Mouse (Mus musculus) small intestine, adult 2 months (tissue): Measurements from ENCODE around the gene Arid3c.
A peak's percentile ranks its signal among the peaks of the same experiment; 100 is the strongest.
"Not testable (repeated sequence)": the region's sequence is repeated elsewhere in the genome, so short reads cannot be mapped to it uniquely, and the experiment has no call there.

Experiments used
- CTCF ChIP-seq: fragments of 200-500 bp; IDR thresholded peaks from 2 replicates; pipeline ENCODE4 v1.5.1; 2012; ENCODE audit warnings: low read depth, mild to moderate bottlenecking, control low read depth, inconsistent platforms, low read length, moderate library complexity, mixed read lengths; ENCODE audit not compliant: insufficient replicate concordance, insufficient read length; ENCODE audit errors: extremely low read depth
- POLR2A ChIP-seq: fragments of 200-500 bp; IDR thresholded peaks from 2 replicates; pipeline ENCODE4 v1.6.1; 2012; ENCODE audit warnings: low read depth, mild to moderate bottlenecking, control low read depth, inconsistent platforms, low read length, moderate library complexity

DNA sequence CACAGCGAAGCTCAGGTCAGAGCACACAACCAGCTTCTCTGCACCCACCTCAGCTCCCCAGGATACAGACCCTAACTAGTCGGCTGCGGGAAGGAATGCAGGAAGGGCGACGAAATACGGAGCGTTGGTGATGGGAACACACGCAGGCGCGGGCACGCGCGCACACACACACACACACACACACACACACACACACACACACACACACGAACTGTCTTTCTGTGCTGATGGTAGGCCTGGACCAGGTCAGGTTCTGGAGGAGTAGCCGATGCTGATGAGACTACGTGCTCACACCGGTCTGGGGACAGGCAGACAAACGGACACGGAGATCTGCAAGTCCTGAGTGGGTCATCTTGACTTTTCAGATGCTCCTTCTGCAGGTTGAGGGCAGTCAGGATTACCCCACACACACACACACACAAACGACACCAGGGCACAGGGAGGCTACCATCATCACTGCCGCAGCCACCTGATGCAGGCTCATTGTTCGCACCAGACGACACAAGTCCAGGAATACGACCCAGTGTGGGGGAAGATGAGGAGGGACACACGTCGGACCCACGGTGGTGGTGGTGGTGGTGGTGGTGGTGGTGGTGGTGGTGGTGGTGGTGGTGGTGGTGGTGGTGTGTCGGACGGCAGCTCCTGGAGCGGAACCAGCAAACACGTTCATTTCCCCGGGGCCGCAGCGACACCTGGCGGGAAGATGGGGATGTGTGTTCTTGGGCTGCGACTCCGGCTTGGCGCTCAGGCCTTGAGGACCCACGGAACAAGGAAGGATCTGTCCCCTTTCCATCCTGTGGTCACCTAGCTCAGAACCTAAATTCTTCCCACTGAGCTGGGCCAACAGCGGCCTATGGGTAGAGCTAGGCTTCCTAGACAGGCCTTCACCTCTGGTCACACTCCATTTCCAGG is 33.8 kb downstream of the Arid3c start, which contains the start of gene Cntfr:
- not testable (repeated sequence) for TF ChIP-seq POLR2A
- TF ChIP-seq CTCF, result peak; percentile 51
